Mouse (Mus musculus): ENCODE data around the gene Gm13089. TPM values are rescaled to one million over a fixed set of nuclear protein-coding genes. Genes with fewer than 3 reads are reported as not detected.
"Not testable (repeated sequence)": the region's sequence is repeated elsewhere in the genome, so short reads cannot be mapped to it uniquely, and the experiment has no call there.

The Gm13089 gene
- total RNA-seq (2012; rRNA removed) (not detected in 2 replicates), polyA plus RNA-seq (2012; ENCODE audit: insufficient read depth in 1 of 2, insufficient read length in 2 of 2, low read depth in 1 of 2, low replicate concordance in 2 of 2, missing spikeins in 1 of 2) (not detected)

GRCm38 (mm10) chr4:143702611-143703010, at the start of gene Gm13089:
Gene Gm13089, minus strand, starts transcription at chr4:143702711.
- no peak for DNase-seq (ENCODE audit: low read depth, low spot score)
- no peak within 1 kb of the TSS for H3K27ac ChIP-seq (ENCODE audit: control insufficient read depth, low read depth, low read length)
- H3K27me3 ChIP-seq (ENCODE audit: control insufficient read depth in 1 of 2, insufficient read depth in 2 of 2, low read length in 2 of 2), result no peaks in the 10 kb centered on the region
- no peaks in the 10 kb centered on the region for H3K36me3 ChIP-seq (ENCODE audit: control insufficient read depth in 1 of 2, insufficient read depth in 2 of 2, low read length in 2 of 2)
- no peak within 1 kb of the TSS for H3K9ac ChIP-seq (ENCODE audit: control insufficient read depth, low read depth, low read length, poor library complexity, severe bottlenecking)
- TF ChIP-seq POLR2AphosphoS2 (IDR thresholded peaks at IDR 0.05; ENCODE audit: low read length), result no peak
- TF ChIP-seq ETS1 (IDR thresholded peaks at IDR 0.05; ENCODE audit: low read depth, low read length), result no peak
- no peak for TF ChIP-seq UBTF (IDR thresholded peaks at IDR 0.05; ENCODE audit: borderline replicate concordance, insufficient read depth, low read depth, low read length)
- no peak for TF ChIP-seq NRF1 (IDR thresholded peaks at IDR 0.05; ENCODE audit: insufficient read depth, low read depth, low read length, poor library complexity, severe bottlenecking)
- TF ChIP-seq MYC (IDR thresholded peaks at IDR 0.05; ENCODE audit: low read depth, low read length), result no peak
- no peak for TF ChIP-seq POLR2AphosphoS5 (IDR thresholded peaks at IDR 0.05; ENCODE audit: borderline replicate concordance, low read depth, low read length)
- no peak for TF ChIP-seq RAD21 (IDR thresholded peaks at IDR 0.05; ENCODE audit: low read depth, low read length)
- TF ChIP-seq TAL1 (IDR thresholded peaks at IDR 0.05; ENCODE audit: low read length), result no peak
- TF ChIP-seq GATA1 (IDR thresholded peaks at IDR 0.05; ENCODE audit: low read depth, low read length), result no peak
- no peak for TF ChIP-seq MAX (IDR thresholded peaks at IDR 0.05; ENCODE audit: low read length)
- no peak for TF ChIP-seq ELF1 (IDR thresholded peaks at IDR 0.05; ENCODE audit: low read depth, low read length)
- H3K4me1 ChIP-seq (ENCODE audit: control insufficient read depth in 1 of 2, insufficient read depth in 2 of 2, low read length in 2 of 2), result no peaks in the 10 kb centered on the region
- no peaks in the 10 kb centered on the region for H3K79me2 ChIP-seq (ENCODE audit: control insufficient read depth, insufficient read depth, low read length, poor library complexity)
- no peak within 1 kb of the TSS for H3K4me3 ChIP-seq (ENCODE audit: control insufficient read depth in 1 of 2, insufficient read depth in 1 of 2, low read depth in 2 of 2, low read length in 2 of 2)
- H3K9me3 ChIP-seq (replicated peaks; ENCODE audit: insufficient read depth, low read length), result no peaks in the 10 kb centered on the region

- Histone ChIP-seq H3K9ac (ENCODE audit: control insufficient read depth, low read depth, low read length, poor library complexity, severe bottlenecking) (no peak within 1 kb of the TSS), H3K36me3 (ENCODE audit: control insufficient read depth in 1 of 2, insufficient read depth in 2 of 2, low read length in 2 of 2) (no peaks in the 10 kb centered on the region), H3K9me3 (replicated peaks; ENCODE audit: insufficient read depth, low read length) (no peaks in the 10 kb centered on the region), H3K27ac (ENCODE audit: control insufficient read depth, low read depth, low read length) (no peak within 1 kb of the TSS), H3K4me3 (ENCODE audit: control insufficient read depth in 1 of 2, insufficient read depth in 1 of 2, low read depth in 2 of 2, low read length in 2 of 2) (no peak within 1 kb of the TSS), H3K79me2 (ENCODE audit: control insufficient read depth, insufficient read depth, low read length, poor library complexity) (no peaks in the 10 kb centered on the region), H3K27me3 (ENCODE audit: control insufficient read depth in 1 of 2, insufficient read depth in 2 of 2, low read length in 2 of 2) (no peaks in the 10 kb centered on the region), H3K4me1 (ENCODE audit: control insufficient read depth in 1 of 2, insufficient read depth in 2 of 2, low read length in 2 of 2) (no peaks in the 10 kb centered on the region)
- TF ChIP-seq MEF2A (IDR thresholded peaks at IDR 0.05; ENCODE audit: extremely low read depth, insufficient replicate concordance, low read depth, low read length, poor library complexity, severe bottlenecking) (no peak), TAL1 (IDR thresholded peaks at IDR 0.05; ENCODE audit: low read length) (no peak), EP300 (IDR thresholded peaks at IDR 0.05; ENCODE audit: low read depth in 1 of 2, low read length in 2 of 2) (no peak), MAZ (IDR thresholded peaks at IDR 0.05; ENCODE audit: low read depth, low read length) (no peak), BHLHE40 (IDR thresholded peaks at IDR 0.05; ENCODE audit: borderline replicate concordance, low read depth, low read length) (no peak), MXI1 (IDR thresholded peaks at IDR 0.05; ENCODE audit: low read depth, low read length) (no peak), USF2 (IDR thresholded peaks at IDR 0.05; ENCODE audit: borderline replicate concordance in 1 of 2, insufficient read depth in 1 of 2, low read depth in 1 of 2, low read length in 2 of 2) (no peak), ELF1 (IDR thresholded peaks at IDR 0.05; ENCODE audit: low read depth, low read length) (no peak), RCOR1 (IDR thresholded peaks at IDR 0.05; ENCODE audit: low read depth, low read length) (no peak), ZNF384 (IDR thresholded peaks at IDR 0.05; ENCODE audit: low read depth, low read length) (no peak), JUND (IDR thresholded peaks at IDR 0.05; ENCODE audit: low read depth, low read length) (no peak), GABPA (IDR thresholded peaks at IDR 0.05; ENCODE audit: low read depth, low read length) (no peak)
- DNase-seq (ENCODE audit: low read depth, low spot score), result no peak
These were observed 16.6 kb upstream of the Gm13089 start, which contains the start of gene Gm13078 for GRCm38 (mm10) chr4:143719155-143719554. Gene Gm13078, plus strand, starts transcription at chr4:143719455.

GRCm38 (mm10) chr4:143657146-143657545, 45.4 kb downstream of the Gm13089 start, which contains the start of gene Gm13088:
Gene Gm13088, minus strand, starts transcription at chr4:143657246.
- not testable (repeated sequence) for H3K27ac ChIP-seq (ENCODE audit: control insufficient read depth, low read depth, low read length); H3K9me3 ChIP-seq (replicated peaks; ENCODE audit: insufficient read depth, low read length); H3K4me3 ChIP-seq (ENCODE audit: control insufficient read depth in 1 of 2, insufficient read depth in 1 of 2, low read depth in 2 of 2, low read length in 2 of 2); H3K27me3 ChIP-seq (ENCODE audit: control insufficient read depth in 1 of 2, insufficient read depth in 2 of 2, low read length in 2 of 2); H3K9ac ChIP-seq (ENCODE audit: control insufficient read depth, low read depth, low read length, poor library complexity, severe bottlenecking); H3K79me2 ChIP-seq (ENCODE audit: control insufficient read depth, insufficient read depth, low read length, poor library complexity); DNase-seq (ENCODE audit: low read depth, low spot score); H3K36me3 ChIP-seq (ENCODE audit: control insufficient read depth in 1 of 2, insufficient read depth in 2 of 2, low read length in 2 of 2); H3K4me1 ChIP-seq (ENCODE audit: control insufficient read depth in 1 of 2, insufficient read depth in 2 of 2, low read length in 2 of 2)
